Mouse (Mus musculus) liver, postnatal 0 days (tissue): ENCODE results near the gene Wwc1.
"Not testable (repeated sequence)": the region's sequence is repeated elsewhere in the genome, so short reads cannot be mapped to it uniquely, and the experiment has no call there.

Experiments
- CTCF ChIP-seq: sonication (generic); IDR thresholded peaks from 2 replicates; pipeline ENCODE4 v1.5.1; 2016; ENCODE audit warnings: antibody characterized with exemption, low read depth
- EP300 ChIP-seq: IDR thresholded peaks from 2 replicates; pipeline ENCODE4 v1.6.1; 2016; ENCODE audit warnings: antibody characterized with exemption, low read depth, mild to moderate bottlenecking

GRCm38 (mm10) chr11:35840806-35841205, 139.5 kb downstream of the Wwc1 start:
- not testable (repeated sequence) for TF ChIP-seq CTCF, EP300
